Mouse (Mus musculus) liver, embryonic 14.5 days (tissue): ENCODE data around the gene Irs2. TPM values are rescaled to one million over a fixed set of nuclear protein-coding genes. Genes with fewer than 3 reads are reported as not detected.

Source experiments
- ATAC-seq: fragments of 200-750 bp; cut with Nextera tagmentation; 2 replicates; pipeline ENCODE4 v1.8.0; 2017; ENCODE audit warnings: moderate number of reproducible peaks, mild to moderate bottlenecking, moderate library complexity; ENCODE audit not compliant: insufficient read depth
- DNase-seq, 3 experiments: peaks; one replicate each; pipeline ENCODE4 v3.0.0-alpha.2; 2012 to 2013; ENCODE audit warnings: low read depth in 3 of 3, low spot score in 3 of 3
- H3K27ac ChIP-seq: fragments of 300-500 bp; sonication (generic); 2 replicates; pipeline ENCODE4 v1.5.1; 2014; ENCODE audit warnings: moderate library complexity, mild to moderate bottlenecking, control low read depth, inconsistent platforms
- H3K27me3 ChIP-seq: fragments of 300-500 bp; sonication (generic); 2 replicates; pipeline ENCODE4 v1.6.1; 2014; ENCODE audit warnings: mild to moderate bottlenecking, low read length, moderate library complexity; ENCODE audit not compliant: control insufficient read depth, insufficient read depth
- H3K36me3 ChIP-seq: fragments of 300-500 bp; sonication (generic); replicated peaks from 2 replicates; pipeline ENCODE4 v1.6.1; 2014; ENCODE audit warnings: low read depth; ENCODE audit not compliant: control insufficient read depth, insufficient read depth
- H3K4me1 ChIP-seq, 2 experiments: fragments of 200-500 bp in 1 of 2; fragments of 300-500 bp in 1 of 2; sonication (generic) in 1 of 2; replicated peaks; 2 replicates each; pipeline ENCODE4 v1.6.1; 2012 to 2014; ENCODE audit warnings: antibody characterized with exemption in 1 of 2, inconsistent platforms in 1 of 2, low read length in 1 of 2; ENCODE audit not compliant: control insufficient read depth in 2 of 2, insufficient read depth in 2 of 2
- H3K4me2 ChIP-seq: fragments of 300-500 bp; sonication (generic); 2 replicates; pipeline ENCODE4 v1.6.1; 2014; ENCODE audit warnings: low read depth, mild to moderate bottlenecking, control low read depth, moderate library complexity
- H3K4me3 ChIP-seq, 2 experiments: fragments of 200-500 bp in 1 of 2; fragments of 300-500 bp in 1 of 2; sonication (generic) in 1 of 2; 2 replicates each; pipeline ENCODE4 v1.5.1; 2012 to 2014; ENCODE audit warnings: low read depth in 2 of 2, low read length in 2 of 2, mild to moderate bottlenecking in 2 of 2, control low read depth in 1 of 2, inconsistent platforms in 1 of 2, moderate library complexity in 1 of 2; ENCODE audit not compliant: insufficient read depth in 1 of 2
- H3K9ac ChIP-seq: fragments of 300-500 bp; sonication (generic); replicated peaks from 2 replicates; pipeline ENCODE4 v1.6.1; 2014; ENCODE audit warnings: mild to moderate bottlenecking, control low read depth, moderate library complexity
- H3K9me3 ChIP-seq: fragments of 300-500 bp; sonication (generic); 2 replicates; pipeline ENCODE4 v1.6.1; 2016; ENCODE audit warnings: low read length, mixed read lengths; ENCODE audit not compliant: control insufficient read depth
- CTCF ChIP-seq: IDR thresholded peaks from 2 replicates; pipeline ENCODE4 v1.5.1; 2016; ENCODE audit warnings: antibody characterized with exemption, low read depth, control low read depth
- EP300 ChIP-seq: IDR thresholded peaks from 2 replicates; pipeline ENCODE4 v1.6.1; 2016; ENCODE audit warnings: antibody characterized with exemption, low read depth
- WGBS: fragments of 180-500 bp; shearing (Covaris S2); extraction: QIAGEN DNeasy Blood & Tissue Kit; methylation state at CpG from one replicate; pipeline ENCODE4 v1.1.7; 2014; ENCODE audit not compliant: insufficient replicate concordance; 5-methylcytosine and 5-hydroxymethylcytosine counted together
- polyA plus RNA-seq, 2 experiments: library from polyadenylated mRNA; depleted of rRNA in 1 of 2; stranded (reverse) in 1 of 2; unstranded in 1 of 2; fragments of >200 nt; fragmentation: Nextera tagmentation in 1 of 2; extraction: Ambion mirVana in 1 of 2; gene quantifications; 2 replicates each; pipeline versions ENCODE4 v1.2.1 to v1.2.3; 2012 to 2014

Gene Irs2
- polyA plus RNA-seq (2012; rRNA removed) (4.7 and 5.4 TPM in 2 replicates), polyA plus RNA-seq (2014; fragmentation: Nextera tagmentation; extraction: Ambion mirVana) (2.9 and 3.4 TPM in 2 replicates)

DNA sequence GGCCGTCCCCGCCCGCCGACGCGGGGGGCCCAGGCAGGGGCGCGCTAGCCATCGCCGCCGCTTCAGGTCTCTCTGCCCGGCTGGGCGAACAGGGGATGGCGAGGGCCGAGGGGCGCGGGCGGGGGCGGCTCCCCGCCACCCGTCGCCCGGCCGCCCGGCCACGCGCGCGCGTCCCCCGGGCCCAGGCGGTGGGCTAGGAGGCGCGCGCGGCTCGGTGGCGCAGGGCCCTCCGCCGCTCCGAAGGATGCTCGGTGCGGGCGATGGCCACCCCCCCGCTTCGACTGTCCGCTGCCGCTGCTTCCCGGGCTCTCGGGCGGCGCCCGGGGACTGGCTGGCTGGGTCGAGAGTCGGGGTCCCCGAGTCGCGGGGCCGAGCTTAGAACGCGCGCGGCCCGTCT, at the start of gene Irs2:
TSS of gene Irs2 (minus strand) at position 80 of the 397 bp plus-strand sequence.
- under 1% methylated on average over 56 of the region's 64 CpGs for WGBS

DNA sequence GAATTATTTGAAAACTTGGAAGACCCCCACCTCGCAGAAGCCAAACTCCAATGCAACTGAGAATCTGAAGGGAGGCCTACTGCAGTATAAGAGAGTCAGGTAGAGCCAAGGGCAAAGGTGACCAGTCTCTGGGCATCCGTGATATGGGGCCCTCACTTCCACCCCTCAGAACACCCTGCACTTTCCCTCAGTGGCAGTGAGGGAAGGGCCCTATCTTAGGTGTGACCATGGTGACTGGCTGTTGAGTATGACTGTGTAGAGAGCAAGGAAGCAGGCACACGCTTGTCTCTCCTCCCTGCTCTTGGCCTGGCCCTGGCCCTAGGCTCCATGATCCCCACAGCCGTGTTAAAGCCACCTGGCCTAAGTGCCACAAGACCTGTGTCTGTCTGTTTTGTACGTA, 48.4 kb upstream of the Irs2 start:
- Histone ChIP-seq H3K4me2 (no peak overlapping the region), H3K9me3 (no peaks in the 10 kb centered on the region), H3K36me3 (no peaks in the 10 kb centered on the region), H3K9ac (no peak overlapping the region), H3K4me1 (peaks cover 0 to 9% of the 10 kb centered on the region in 2 experiments; a peak in 1 of 4 replicates), H3K27ac (no peak overlapping the region), H3K4me3 (no peak overlapping the region), H3K27me3 (no peaks in the 10 kb centered on the region)
- ATAC-seq (no peak), DNase-seq (no peak)
- TF ChIP-seq CTCF, result no peak
- no peak for TF ChIP-seq EP300
- WGBS, result 48% methylated on average over 5 of the region's 5 CpGs

More for the DNA sequence above, at the start of gene Irs2:
- Histone ChIP-seq H3K4me1 (peaks cover 15 to 28% of the 10 kb centered on the region in 2 experiments), H3K9ac (peak within 1 kb of the TSS; percentile 93), H3K27ac (peak within 1 kb of the TSS; percentile 86), H3K36me3 (no peaks in the 10 kb centered on the region; the same call in none of the 2 replicates), H3K4me3 (peak within 1 kb of the TSS; percentile 86 to 88), H3K27me3 (peaks cover 2% of the 10 kb centered on the region; the same call in 1 of the 2 replicates), H3K9me3 (no peaks in the 10 kb centered on the region), H3K4me2 (peak within 1 kb of the TSS; percentile 96)
- DNase-seq (no peak), ATAC-seq (peak; percentile 2)
- no peak for TF ChIP-seq EP300
- no peak for TF ChIP-seq CTCF

- no peaks in the 10 kb centered on the region for H3K36me3 ChIP-seq
- H3K27me3 ChIP-seq, result no peaks in the 10 kb centered on the region
- no peak overlapping the region for H3K27ac ChIP-seq
- no peak for ATAC-seq
- TF ChIP-seq CTCF (no peak), EP300 (no peak)
- DNase-seq, result no peak
- peaks cover 0 to 9% of the 10 kb centered on the region in 2 experiments; a peak in 2 of 4 replicates for H3K4me1 ChIP-seq
- no peak overlapping the region for H3K4me3 ChIP-seq
- no peaks in the 10 kb centered on the region for H3K9me3 ChIP-seq
- 64% methylated on average over 8 of the region's 8 CpGs for WGBS
- no peak overlapping the region for H3K9ac ChIP-seq
- no peak overlapping the region for H3K4me2 ChIP-seq
Measured at GRCm38 (mm10) chr8:11056175-11056563, 47.9 kb upstream of the Irs2 start.

DNA sequence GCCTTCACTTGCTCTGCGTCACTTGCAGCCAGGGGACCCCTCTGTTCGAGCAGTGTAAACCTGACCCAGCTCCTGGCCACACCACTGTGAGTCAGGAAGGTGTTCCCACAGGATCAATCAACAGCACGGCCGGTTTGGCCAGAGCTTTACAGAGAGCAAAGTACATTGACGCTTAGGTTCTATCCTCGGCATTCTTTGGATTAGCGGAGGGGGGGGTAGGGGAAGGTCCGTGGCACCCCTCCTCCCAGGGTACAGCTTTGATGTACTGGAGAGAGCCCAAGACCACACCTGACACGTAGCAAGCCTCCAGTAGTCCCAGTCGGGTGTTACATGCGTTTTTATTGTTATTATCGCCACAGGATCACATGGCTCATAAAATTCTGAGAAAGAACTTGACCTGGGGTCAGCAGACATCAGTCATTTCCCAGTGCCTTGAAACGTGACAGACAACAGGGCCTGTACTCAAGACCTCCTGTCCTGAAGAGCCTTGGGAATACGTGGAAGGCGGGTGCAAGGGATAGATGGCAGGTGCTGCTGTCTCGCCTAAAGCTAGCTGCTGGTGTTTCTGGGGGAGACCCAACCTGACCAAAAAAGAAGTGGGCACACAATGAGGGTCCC, 47.4 kb upstream of the Irs2 start:
- no peak for TF ChIP-seq CTCF
- TF ChIP-seq EP300, result peak; percentile 5; the same call in 1 of the 2 replicates
- H3K9me3 ChIP-seq, result no peaks in the 10 kb centered on the region
- no peaks in the 10 kb centered on the region for H3K27me3 ChIP-seq
- no peak overlapping the region for H3K9ac ChIP-seq
- ATAC-seq (peak; percentile 69), DNase-seq (peak in 1 of 3 experiments; percentile 22)
- H3K4me3 ChIP-seq, result no peak overlapping the region
- no peak overlapping the region for H3K4me2 ChIP-seq
- 55% methylated on average over 16 of the region's 16 CpGs for WGBS
- H3K27ac ChIP-seq, result no peak overlapping the region
- H3K36me3 ChIP-seq, result no peaks in the 10 kb centered on the region
- H3K4me1 ChIP-seq, result peaks cover 0 to 9% of the 10 kb centered on the region in 2 experiments; a peak in 2 of 4 replicates

GRCm38 (mm10) chr8:11049835-11050234, 41.6 kb upstream of the Irs2 start:
- no peaks in the 10 kb centered on the region for H3K36me3 ChIP-seq
- H3K9me3 ChIP-seq, result no peaks in the 10 kb centered on the region
- no peak overlapping the region for H3K9ac ChIP-seq
- H3K27ac ChIP-seq, result no peak overlapping the region
- no peak for ATAC-seq
- TF ChIP-seq CTCF (0 out of 2 replicates have a peak, but pooled peaks have one; percentile 17), EP300 (no peak)
- H3K27me3 ChIP-seq, result no peaks in the 10 kb centered on the region
- DNase-seq, result no peak
- no peaks in the 10 kb centered on the region; a peak in 1 of 4 replicates for H3K4me1 ChIP-seq
- no peak overlapping the region for H3K4me2 ChIP-seq
- no peak overlapping the region for H3K4me3 ChIP-seq
- WGBS, result 44% methylated on average over 5 of the region's 5 CpGs
